Mouse (Mus musculus) thymus, postnatal 0 days (tissue): ENCODE measurements around the gene Kcnj4. TPM values are rescaled to one million over a fixed set of nuclear protein-coding genes. Genes with fewer than 3 reads are reported as not detected.
A peak's percentile ranks its signal among the peaks of the same experiment; 100 is the strongest.
"Not testable (repeated sequence)": the region's sequence is repeated elsewhere in the genome, so short reads cannot be mapped to it uniquely, and the experiment has no call there.

Source experiments
- DNase-seq: peaks from one replicate; pipeline ENCODE4 v3.0.0-alpha.2; 2015; ENCODE audit warnings: low spot score
- polyA plus RNA-seq: library from polyadenylated mRNA; unstranded; fragments of >200 nt; fragmentation: Nextera tagmentation; extraction: Ambion mirVana; gene quantifications from 2 replicates; pipeline ENCODE4 v1.2.1, GENCODE M21; 2015

Gene Kcnj4
- polyA plus RNA-seq, 1 experiment from 2014 or later = not detected

- DNase-seq = not testable (repeated sequence)
Measured at GRCm38 (mm10) chr15:79456104-79456503, 48.9 kb downstream of the Kcnj4 start.

- peak; percentile 46 for DNase-seq
Measured at GRCm38 (mm10) chr15:79455106-79455810, 49.8 kb downstream of the Kcnj4 start, which contains the start of gene Csnk1e. Gene Csnk1e (minus strand): TSS chr15:79455566.

DNA sequence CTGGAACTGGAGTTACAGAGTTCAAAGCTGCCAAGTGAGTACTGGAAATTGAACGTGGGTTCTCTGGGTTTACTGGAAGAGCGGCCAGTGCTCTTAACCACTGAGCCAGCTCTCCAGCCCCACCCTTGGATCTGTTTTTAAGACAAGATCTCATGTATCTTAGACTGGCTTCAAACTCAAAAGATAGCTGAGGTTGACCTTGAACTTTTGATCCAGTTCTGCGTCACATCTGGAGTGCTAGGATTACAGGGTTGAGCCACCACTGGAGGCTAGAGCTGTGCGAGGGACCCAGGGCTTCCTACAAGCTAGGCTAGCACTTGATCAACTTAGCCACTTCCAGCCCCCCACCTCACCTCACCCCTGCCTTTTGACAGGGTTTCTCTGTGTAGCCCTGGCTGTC, 51.2 kb downstream of the Kcnj4 start:
- no peak for DNase-seq

- DNase-seq = no peak
Measured at GRCm38 (mm10) chr15:79448041-79448440, 57.0 kb downstream of the Kcnj4 start.

GRCm38 (mm10) chr15:79445786-79446654, 59.0 kb downstream of the Kcnj4 start:
- no peak for DNase-seq

GRCm38 (mm10) chr15:79443856-79444410, 61.1 kb downstream of the Kcnj4 start:
- no peak for DNase-seq

DNA sequence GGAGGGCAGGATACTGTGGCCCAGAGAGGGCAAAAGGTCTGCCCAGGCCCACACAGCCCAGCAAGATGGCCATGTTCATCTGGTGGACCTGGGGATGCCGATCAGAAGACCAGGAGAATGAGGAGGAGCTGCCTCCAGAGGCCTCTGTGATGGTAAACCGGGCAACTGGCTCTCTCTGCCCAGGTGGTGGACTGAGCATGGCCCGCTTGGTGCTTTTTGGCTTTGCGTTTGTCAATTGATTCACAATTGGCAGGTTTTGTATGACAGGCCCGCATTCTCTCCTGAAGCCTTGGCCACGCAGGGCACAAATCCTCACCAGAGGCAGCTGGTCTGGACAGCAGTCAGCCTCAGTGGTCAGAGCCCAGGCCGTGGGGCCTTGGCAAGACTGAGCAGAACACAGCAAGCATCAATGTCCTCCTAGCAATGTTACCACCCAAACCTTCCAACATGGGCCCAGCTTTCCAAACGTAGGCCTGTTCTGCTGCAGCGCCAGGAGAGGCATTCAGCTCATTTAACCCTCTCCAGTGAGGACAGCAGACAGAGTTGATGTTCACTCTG, 62.0 kb downstream of the Kcnj4 start:
- no peak for DNase-seq

DNA sequence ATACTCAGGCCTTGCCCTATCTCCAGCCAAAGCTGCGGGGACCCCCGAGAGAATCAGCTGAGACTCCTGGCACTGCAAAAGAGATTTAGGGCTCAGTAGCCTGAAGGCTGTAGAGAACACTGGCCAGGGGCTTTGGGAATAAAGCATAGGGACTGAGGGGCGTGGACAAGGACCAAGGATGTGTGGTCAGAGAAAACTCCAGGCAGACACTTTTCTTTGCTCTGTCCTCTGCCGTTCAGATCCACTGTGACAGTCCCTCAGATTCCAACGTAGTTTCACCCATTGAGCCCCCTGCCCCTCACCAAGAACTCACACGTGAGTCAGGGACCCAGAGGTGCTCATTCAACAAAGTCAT, 62.8 kb downstream of the Kcnj4 start:
- no peak for DNase-seq

DNA sequence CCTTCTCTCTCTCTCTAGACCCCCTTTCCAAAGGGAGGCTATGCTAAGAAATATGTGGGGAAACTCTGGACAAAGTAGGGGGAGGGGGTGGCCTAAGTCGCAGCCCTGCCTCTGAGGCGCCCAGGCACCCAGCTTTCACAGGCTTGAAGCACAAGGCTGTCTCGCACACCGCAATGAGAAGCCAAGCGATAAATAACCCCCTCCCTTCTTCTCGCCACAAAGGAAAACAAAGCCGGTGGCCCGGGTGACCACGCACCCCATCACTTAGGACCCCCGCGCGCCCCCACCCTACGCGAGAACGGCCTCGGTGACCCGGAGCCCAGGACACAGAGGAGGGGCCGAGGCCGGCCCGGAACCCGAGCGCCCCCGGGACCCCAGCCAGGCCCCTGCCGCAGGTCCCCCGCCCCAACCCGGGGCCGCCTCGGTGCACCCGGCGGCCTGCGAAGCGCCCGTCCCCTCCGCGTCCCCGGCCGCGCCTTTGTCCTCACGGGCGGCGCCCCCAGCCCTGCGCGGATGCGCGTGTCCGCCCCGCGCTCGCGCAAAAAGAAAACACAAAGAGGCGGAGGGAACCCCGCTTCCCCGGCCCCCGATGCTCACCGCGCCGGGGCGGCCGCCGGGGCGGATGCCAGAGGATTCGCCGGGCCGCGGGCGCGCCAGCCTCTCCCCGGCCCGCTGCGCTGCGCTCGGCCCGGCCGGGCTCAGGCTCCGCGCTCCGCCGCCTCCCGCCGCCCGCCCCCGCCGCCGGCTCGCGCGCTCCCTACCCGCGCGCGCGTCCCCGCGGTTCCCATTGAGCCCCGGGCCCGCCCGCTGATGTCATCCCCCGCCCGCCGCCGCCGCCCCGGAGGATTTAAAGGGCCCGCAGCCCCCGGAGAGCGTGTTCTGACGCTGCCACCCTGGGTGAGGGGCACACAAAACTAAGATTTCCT, 63.4 kb downstream of the Kcnj4 start:
- peak; percentile 73 for DNase-seq

DNA sequence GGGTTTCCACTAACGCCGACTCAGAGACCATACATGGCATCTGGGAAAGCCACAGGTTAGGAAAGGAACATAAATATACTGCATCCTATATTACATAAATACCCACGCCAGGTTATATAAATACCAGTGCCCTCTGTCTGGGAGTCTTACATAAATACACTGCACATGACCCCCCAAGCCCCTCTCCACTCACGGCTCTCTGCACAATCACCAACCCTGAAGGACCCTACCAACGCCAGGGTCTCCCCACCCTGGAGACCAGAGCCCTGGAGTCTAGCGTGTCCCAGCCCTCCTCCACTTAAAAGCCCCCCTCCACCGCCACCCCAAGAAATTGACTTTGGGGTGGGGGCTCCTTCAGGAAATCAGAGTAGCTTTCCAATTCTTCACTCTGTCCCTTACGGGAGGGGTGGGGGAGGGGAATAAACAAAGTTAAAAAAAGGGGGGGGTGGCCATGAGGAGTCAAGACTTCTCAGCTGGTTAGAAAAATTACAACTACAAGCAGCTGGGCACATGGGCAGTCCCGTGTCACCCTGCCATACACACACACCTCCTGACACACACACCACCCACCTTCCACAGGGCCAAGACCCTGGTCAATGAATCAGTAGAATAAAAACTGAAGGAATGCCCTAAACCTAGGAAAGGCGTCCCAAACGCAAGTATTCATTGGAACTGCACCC, 64.2 kb downstream of the Kcnj4 start:
- DNase-seq = no peak

- no peak for DNase-seq
Measured at GRCm38 (mm10) chr15:79440223-79440622, 64.8 kb downstream of the Kcnj4 start.

- no peak for DNase-seq
Measured at GRCm38 (mm10) chr15:79439386-79439785, 65.7 kb downstream of the Kcnj4 start.

DNA sequence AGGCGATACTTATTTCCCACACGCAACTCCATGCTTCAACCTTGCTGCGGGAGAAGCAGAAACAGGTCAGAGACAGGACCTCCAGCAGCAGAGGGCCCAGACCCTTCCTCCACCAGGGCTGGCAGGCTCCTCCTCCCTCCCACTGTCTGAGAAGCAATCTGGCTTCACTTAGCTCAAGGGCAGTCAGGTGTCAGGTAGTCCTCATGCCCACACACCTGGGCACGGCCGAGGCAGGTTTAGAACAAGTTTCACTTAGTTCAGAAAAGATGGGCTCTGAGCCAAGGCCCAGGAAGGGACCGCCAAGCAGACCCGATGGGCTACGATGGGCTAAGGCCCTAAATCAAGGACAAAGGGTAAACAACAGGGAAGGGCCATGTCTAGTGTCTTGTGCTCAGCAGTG, 66.2 kb downstream of the Kcnj4 start:
- DNase-seq = no peak

DNA sequence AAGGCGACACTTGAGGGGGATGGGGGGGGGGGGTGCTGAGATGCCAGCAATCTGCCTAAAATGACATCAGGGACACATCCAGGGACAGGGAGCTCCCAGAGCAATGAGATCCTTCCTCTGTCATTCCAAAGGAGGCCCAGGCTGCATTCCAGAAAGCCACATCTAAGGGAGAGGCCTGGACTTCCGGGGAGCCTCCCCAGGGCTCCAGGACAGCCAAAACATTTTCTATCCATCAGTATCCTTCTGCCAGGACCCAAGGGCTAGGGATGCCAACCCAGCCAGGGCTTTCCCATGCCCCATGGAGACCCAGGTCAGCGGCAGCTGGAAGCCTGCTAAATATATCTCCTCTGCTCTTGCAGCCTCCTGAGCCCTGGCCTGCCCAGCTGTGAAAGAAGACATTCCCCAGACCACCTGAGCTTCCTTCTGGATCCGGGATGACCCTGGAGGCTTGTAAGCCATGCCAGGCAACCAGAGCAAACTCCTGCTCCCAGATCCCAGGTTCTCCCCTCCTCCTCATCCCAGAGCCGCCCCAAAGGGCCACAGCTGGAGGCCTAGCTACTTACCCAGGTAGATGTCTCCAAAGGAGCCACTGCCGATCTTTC, 66.7 kb downstream of the Kcnj4 start:
- no peak for DNase-seq

DNA sequence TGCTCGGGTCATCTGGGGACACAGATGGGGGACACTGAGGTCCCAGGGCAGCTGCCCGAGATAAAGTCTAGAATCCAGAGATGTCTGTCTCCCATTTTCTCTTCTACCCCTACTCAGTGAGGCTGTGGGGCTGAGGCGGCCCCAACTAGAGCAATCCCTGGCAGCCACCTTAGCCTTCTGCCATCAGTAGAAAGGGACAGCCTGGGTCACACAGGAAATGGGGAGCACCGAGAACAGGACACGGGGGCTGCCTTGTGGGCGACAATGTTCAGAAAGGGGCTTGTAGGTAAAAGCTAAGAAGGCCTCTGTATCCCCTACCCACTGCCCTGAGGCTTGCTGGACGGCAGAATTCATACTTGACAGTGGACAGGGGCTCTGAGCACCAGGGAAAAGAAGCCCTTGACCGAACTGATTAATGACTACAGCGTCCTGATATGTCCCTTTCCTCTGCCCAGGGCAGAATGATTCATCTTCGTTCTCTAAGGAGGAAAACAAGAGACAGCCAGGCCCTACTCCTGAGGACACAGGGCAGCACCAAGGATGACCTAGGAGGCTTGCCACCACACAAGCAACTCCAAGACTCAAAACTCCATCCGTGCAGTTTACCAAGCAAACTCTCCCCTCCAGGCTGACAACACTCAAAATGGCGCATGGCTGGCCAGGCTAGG, 67.4 kb downstream of the Kcnj4 start:
- DNase-seq = no peak

- DNase-seq = no peak
Measured at GRCm38 (mm10) chr15:79436481-79436921, 68.5 kb downstream of the Kcnj4 start.

- DNase-seq = no peak
Measured at GRCm38 (mm10) chr15:79435191-79435671, 69.8 kb downstream of the Kcnj4 start.
